Mouse (Mus musculus) heart, postnatal 25 days (tissue): Measurements from ENCODE around the gene Slc39a13. TPM values are rescaled to one million over a fixed set of nuclear protein-coding genes. Genes with fewer than 3 reads are reported as not detected.

Experiments used
- DNase-seq: peaks from one replicate; pipeline ENCODE4 v3.0.0; 2022; ENCODE audit warnings: low spot score
- intact Hi-C: fragments of 180-260 bp; cut with DNase I; formaldehyde crosslinking; loops from one replicate; pipeline ENCODE4 v1.15.1; 2025
- total RNA-seq, 2 experiments: library from RNA; stranded (reverse); gene quantifications; 2 replicates each; pipeline ENCODE4 v1.2.3; 2021

The Slc39a13 gene
- total RNA-seq, 2 experiments from 2014 or later, result 22.9 to 28.2 TPM

- DNase-seq, result no peak
- intact Hi-C loops, result no loop called here
These were observed 26.3 kb upstream of the Slc39a13 start for GRCm38 (mm10) chr2:91096524-91096923.

DNA sequence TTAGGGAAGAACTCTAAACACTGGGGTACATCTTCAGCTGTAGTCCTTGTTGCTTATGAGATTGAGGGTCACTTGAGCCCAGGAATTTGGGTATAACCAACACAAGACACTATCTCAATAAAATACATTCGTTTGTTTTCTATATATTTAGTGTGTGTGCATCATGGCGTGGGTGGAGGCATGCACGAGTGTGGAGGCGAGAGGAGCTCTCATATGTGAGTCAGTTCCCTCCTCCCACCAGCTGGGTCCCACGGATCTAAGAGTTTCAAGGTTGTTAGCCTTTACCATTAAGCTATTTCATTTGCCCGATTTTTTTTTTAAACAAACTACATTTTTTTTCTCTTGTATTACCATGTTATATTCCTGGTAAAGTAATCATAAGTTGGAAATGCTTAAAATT lies 20.6 kb upstream of the Slc39a13 start:
- intact Hi-C loops, result no loop called here
- no peak for DNase-seq

DNA sequence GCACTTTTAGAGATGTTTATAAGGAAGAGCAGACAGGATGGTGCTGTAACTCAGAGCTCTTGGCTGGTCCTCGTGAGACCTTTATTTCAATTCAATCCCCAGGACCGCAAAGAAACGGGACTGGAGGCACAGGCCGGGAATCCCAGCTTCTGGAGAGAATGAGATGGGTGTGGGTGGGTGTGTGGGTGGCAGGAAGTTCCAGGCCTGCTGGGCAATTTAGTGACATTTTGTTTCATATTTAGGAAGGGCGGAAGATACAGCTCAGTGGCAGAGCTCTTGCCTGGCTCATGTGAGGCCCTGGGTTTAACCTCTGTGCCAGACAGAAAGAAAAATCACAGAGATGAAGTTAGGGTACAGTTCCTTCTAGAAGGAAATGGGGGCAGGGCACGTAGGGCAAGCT lies 20.0 kb upstream of the Slc39a13 start:
- DNase-seq, result no peak
- intact Hi-C loops, result no loop called here

- no peak for DNase-seq
- intact Hi-C loops, result no loop called here
These were observed 18.8 kb upstream of the Slc39a13 start for GRCm38 (mm10) chr2:91088987-91089386.

GRCm38 (mm10) chr2:91087453-91087852 lies 17.2 kb upstream of the Slc39a13 start:
- intact Hi-C loops, result no loop called here
- no peak for DNase-seq

DNA sequence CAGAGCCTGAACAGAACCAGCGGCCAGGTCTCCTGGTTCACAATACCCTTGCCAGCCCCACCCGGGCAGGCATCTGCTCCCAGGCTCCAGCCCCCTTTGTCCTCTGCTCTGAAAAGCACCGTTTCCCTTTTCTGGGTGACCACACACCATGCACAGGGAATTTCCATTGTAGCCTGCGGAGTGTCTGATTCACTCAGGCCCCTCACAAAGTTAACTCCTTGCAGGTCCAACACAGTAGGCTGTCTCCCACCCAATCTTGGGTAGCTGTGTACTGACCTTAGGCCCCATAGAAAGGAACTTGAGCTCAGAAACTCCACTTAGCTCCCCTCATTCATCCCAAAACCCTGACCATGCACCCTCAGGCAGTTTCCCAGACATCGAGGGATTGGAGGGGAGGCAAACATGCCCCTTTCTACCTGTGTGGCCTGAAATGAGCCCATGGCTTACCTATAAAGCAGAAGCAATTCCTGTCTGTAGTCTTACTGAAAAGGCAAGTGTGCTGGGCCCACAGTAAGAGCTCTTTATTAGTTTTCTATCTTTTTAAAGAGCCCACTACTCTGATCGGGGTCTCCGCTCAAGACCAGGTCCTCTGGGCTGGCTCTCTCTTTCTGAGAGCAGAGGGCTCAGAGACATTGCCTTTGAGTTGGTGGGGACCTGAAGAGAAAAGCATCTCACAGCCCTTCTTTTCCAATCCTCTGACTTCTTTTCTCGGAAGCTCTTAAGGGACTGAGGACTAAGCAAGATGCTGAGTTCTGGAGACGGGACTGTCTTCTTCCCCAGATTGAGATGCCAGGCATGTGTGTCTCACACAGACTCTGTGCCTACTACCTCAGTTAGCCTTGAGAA lies 16.4 kb upstream of the Slc39a13 start:
- no peak for DNase-seq

GRCm38 (mm10) chr2:91085494-91086391 lies 15.5 kb upstream of the Slc39a13 start:
- intact Hi-C loops, result no loop called here
- DNase-seq, result no peak

More for the DNA sequence above, 16.4 kb upstream of the Slc39a13 start:
- intact Hi-C loops, result no loop called here

- intact Hi-C loops, result no loop called here
- no peak for DNase-seq
These were observed 14.1 kb upstream of the Slc39a13 start for GRCm38 (mm10) chr2:91084179-91084820.

GRCm38 (mm10) chr2:91083366-91083940 lies 13.2 kb upstream of the Slc39a13 start:
- no peak for DNase-seq
- intact Hi-C loops, result no loop called here

- peak; percentile 54 for DNase-seq
- intact Hi-C loops, result no loop called here
These were observed 12.6 kb upstream of the Slc39a13 start for GRCm38 (mm10) chr2:91082844-91083243.

DNA sequence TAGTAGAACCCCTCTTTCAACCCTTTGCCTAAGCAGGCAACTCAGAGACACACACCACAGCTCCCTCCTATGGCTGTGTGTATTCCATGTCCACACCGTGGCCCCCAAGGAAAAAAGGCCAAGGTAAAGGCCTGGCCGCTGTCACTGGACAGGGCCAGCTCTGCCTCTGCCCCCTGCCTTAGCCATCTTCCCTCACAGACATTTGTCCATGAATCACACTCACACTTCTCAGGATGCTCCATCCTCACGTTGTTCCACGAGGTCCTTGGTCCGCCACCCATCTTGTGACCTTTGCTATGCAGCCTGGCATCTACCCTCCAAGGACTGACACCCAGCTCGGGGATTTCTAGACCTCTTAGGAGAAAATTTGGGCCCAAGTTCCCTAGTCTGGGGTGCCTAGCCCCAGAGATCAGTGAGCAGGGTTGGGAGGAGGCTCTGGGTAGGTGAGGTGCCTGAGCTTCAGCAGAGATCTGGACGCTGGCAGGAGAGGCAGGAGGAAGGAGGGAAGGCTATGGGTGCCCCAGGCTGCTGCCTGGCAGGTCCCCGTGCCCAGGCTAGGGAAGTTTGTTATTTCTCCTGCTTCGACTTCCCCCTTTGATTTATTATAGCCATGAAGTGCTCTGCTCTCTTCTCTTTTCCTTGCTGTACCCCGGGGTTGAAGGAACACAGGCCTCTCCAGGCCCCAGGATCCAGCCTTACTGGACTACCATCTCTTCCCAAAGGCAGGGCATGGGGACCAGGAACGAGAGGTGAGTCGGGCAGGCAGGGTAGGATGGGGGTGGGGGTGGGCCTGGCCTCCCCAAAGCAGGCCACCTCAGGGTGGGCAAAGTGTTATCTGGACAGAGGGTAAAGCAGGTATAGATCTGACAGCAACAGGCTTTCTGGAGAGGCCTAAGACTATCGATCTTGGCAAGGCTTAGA lies 11.8 kb upstream of the Slc39a13 start, which contains the start of gene Spi1:
Spi1 (plus strand) TSS at position 616 of the 921 bp plus-strand sequence.
- intact Hi-C loops, result no loop called here
- DNase-seq, result no peak

- intact Hi-C loops, result no loop called here
- DNase-seq, result no peak
These were observed 10.7 kb upstream of the Slc39a13 start for GRCm38 (mm10) chr2:91080784-91081513.

- intact Hi-C loops, result no loop called here
- DNase-seq, result no peak
These were observed 8.8 kb upstream of the Slc39a13 start for GRCm38 (mm10) chr2:91079026-91079384.

DNA sequence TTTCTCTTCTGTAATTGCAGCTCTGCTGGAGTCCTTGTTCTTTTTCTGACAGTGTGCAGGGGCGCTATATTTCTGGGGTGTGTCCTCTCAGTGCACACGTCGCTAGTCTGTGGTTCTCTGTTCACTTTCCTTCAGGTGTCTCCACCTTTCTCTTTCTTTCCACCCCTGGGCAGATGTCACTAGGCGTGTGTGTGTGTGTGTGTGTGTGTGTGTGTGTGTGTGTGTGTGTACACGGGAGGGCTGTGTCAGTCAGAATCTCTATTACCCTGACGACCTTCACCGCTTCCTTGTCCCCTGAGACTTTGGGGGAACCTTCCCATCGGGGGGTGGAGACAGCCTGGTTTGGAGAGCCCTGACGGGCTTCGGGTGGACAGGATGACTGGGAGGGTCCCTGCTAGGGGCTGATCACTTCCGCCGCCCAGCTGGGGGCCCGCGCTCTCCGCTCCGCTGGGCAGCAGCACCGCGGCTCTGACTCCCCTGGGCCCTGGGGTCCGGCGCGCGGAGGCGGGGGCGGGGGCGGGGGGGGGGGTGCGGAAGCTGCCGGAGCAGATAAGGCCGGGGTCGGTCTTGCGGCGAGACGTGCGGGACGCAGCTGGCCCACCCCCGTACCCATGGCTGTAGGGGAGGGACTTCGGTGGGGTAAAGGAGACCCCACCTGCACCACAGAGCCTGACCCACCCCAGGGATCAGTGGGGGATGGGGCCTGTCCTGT lies 8.3 kb upstream of the Slc39a13 start:
- DNase-seq, result no peak
- intact Hi-C loops, result no loop called here

GRCm38 (mm10) chr2:91077957-91078313 lies 7.7 kb upstream of the Slc39a13 start:
- intact Hi-C loops, result no loop called here
- no peak for DNase-seq

GRCm38 (mm10) chr2:91072092-91072491 lies 1.9 kb upstream of the Slc39a13 start:
- intact Hi-C loops, result loop anchor here (5.0 kb wide), 1 partner anchor 125 kb away; no protein-coding TSS in a partner anchor
- DNase-seq, result no peak

GRCm38 (mm10) chr2:91071059-91071458 lies 842 bp upstream of the Slc39a13 start:
- DNase-seq, result no peak
- intact Hi-C loops, result loop anchor here (5.0 kb wide), 1 partner anchor 126 kb away; no protein-coding TSS in a partner anchor
